Mouse (Mus musculus): ENCODE measurements at regions not wholly inside any gene's neighbourhood (a gene's known extent, or its start where the extent isn't known, plus 50 kb on each side); places are given as distances from the start of the nearest gene placed in this dataset.
A peak's percentile ranks its signal among the peaks of the same experiment; 100 is the strongest.

- H3K36me3 ChIP-seq (ENCODE audit: control insufficient read depth, insufficient read depth, low read length): no peaks in the 10 kb centered on the region
- no peak for TF ChIP-seq CTCF (IDR thresholded peaks at IDR 0.05; ENCODE audit: control insufficient read depth, insufficient read depth, insufficient replicate concordance, low read depth, low read length)
- no peak for TF ChIP-seq POLR2A (IDR thresholded peaks at IDR 0.05; ENCODE audit: control insufficient read depth, low read depth, low read length)
- H3K27ac ChIP-seq (ENCODE audit: control insufficient read depth, insufficient read depth, low read depth, low read length): no peak overlapping the region
- H3K4me3 ChIP-seq (ENCODE audit: control insufficient read depth, low read depth, low read length): no peak overlapping the region
- H3K27me3 ChIP-seq (ENCODE audit: control insufficient read depth, insufficient read depth, low read length): no peaks in the 10 kb centered on the region
- H3K4me1 ChIP-seq (ENCODE audit: control insufficient read depth, insufficient read depth, low read length): no peaks in the 10 kb centered on the region
Measured at GRCm38 (mm10) chr4:34308921-34309563, 241.7 kb upstream of the Akirin2 start.

GRCm38 (mm10) chr4:34310061-34310642 lies 240.6 kb upstream of the Akirin2 start:
- no peak for TF ChIP-seq CTCF (IDR thresholded peaks at IDR 0.05; ENCODE audit: control insufficient read depth, insufficient read depth, insufficient replicate concordance, low read depth, low read length)
- no peak for TF ChIP-seq POLR2A (IDR thresholded peaks at IDR 0.05; ENCODE audit: control insufficient read depth, low read depth, low read length)
- no peak overlapping the region for H3K27ac ChIP-seq (ENCODE audit: control insufficient read depth, insufficient read depth, low read depth, low read length)
- H3K27me3 ChIP-seq (ENCODE audit: control insufficient read depth, insufficient read depth, low read length): no peaks in the 10 kb centered on the region
- H3K4me1 ChIP-seq (ENCODE audit: control insufficient read depth, insufficient read depth, low read length): no peaks in the 10 kb centered on the region
- no peaks in the 10 kb centered on the region for H3K36me3 ChIP-seq (ENCODE audit: control insufficient read depth, insufficient read depth, low read length)
- no peak overlapping the region for H3K4me3 ChIP-seq (ENCODE audit: control insufficient read depth, low read depth, low read length)

DNA sequence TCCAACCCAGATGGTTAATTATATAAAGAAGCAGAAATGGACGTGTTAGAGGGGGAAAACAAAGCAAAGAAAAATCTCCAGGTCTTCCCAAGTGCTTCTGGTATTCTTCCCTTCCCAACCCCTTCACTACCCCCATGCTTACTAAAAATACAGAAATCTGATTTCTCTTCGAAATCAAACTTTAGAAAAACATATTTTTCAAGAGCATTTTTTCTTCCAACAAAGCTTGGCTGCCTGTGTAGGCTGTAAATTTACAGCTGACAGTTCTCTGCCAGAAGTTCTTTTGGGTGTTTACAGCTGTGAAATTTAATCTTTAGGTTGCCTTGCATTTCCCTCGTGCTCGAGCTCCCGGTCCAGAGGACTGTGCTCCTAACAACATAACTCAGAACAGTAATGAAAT lies 234.9 kb upstream of the Akirin2 start:
- no peaks in the 10 kb centered on the region for H3K36me3 ChIP-seq (ENCODE audit: control insufficient read depth, insufficient read depth, low read length)
- no peaks in the 10 kb centered on the region for H3K27me3 ChIP-seq (ENCODE audit: control insufficient read depth, insufficient read depth, low read length)
- 0 out of 2 replicates have a peak overlapping the region, but pooled peaks have one; percentile 8 for H3K27ac ChIP-seq (ENCODE audit: control insufficient read depth, insufficient read depth, low read depth, low read length)
- no peak overlapping the region for H3K4me3 ChIP-seq (ENCODE audit: control insufficient read depth, low read depth, low read length)
- TF ChIP-seq CTCF (IDR thresholded peaks at IDR 0.05; ENCODE audit: control insufficient read depth, insufficient read depth, insufficient replicate concordance, low read depth, low read length): no peak
- no peak for TF ChIP-seq POLR2A (IDR thresholded peaks at IDR 0.05; ENCODE audit: control insufficient read depth, low read depth, low read length)
- no peaks in the 10 kb centered on the region for H3K4me1 ChIP-seq (ENCODE audit: control insufficient read depth, insufficient read depth, low read length)

DNA sequence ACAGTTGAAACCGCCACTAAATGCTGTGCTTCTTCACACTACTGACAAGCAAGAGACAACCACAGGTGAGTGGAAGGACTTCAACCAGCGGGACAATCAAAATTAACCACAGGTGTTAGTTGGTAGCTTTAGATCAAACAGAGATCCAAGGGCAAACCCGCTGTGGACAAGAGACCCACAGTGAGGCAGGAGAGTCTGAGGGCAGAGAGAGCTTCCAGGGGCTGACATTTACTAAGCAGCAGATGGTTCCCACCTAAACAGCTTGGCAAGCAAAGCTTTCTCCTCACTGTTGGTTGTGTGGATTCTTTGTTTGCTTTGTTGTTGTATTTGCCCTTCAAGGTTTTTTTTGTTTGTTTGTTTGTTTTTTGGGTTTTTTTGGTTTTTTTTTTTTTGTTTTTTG lies 227.9 kb upstream of the Akirin2 start:
- no peak overlapping the region for H3K4me3 ChIP-seq (ENCODE audit: control insufficient read depth, low read depth, low read length)
- H3K4me1 ChIP-seq (ENCODE audit: control insufficient read depth, insufficient read depth, low read length): no peaks in the 10 kb centered on the region
- TF ChIP-seq POLR2A (IDR thresholded peaks at IDR 0.05; ENCODE audit: control insufficient read depth, low read depth, low read length): no peak
- no peak for TF ChIP-seq CTCF (IDR thresholded peaks at IDR 0.05; ENCODE audit: control insufficient read depth, insufficient read depth, insufficient replicate concordance, low read depth, low read length)
- no peaks in the 10 kb centered on the region for H3K27me3 ChIP-seq (ENCODE audit: control insufficient read depth, insufficient read depth, low read length)
- no peak overlapping the region for H3K27ac ChIP-seq (ENCODE audit: control insufficient read depth, insufficient read depth, low read depth, low read length)
- H3K36me3 ChIP-seq (ENCODE audit: control insufficient read depth, insufficient read depth, low read length): no peaks in the 10 kb centered on the region

- H3K36me3 ChIP-seq (ENCODE audit: control insufficient read depth, insufficient read depth, low read length): no peaks in the 10 kb centered on the region
- TF ChIP-seq POLR2A (IDR thresholded peaks at IDR 0.05; ENCODE audit: control insufficient read depth, low read depth, low read length) (no peak), CTCF (IDR thresholded peaks at IDR 0.05; ENCODE audit: control insufficient read depth, insufficient read depth, insufficient replicate concordance, low read depth, low read length) (no peak)
- H3K27me3 ChIP-seq (ENCODE audit: control insufficient read depth, insufficient read depth, low read length): no peaks in the 10 kb centered on the region
- H3K4me3 ChIP-seq (ENCODE audit: control insufficient read depth, low read depth, low read length): no peak overlapping the region; the same call in 1 of the 2 replicates
- H3K27ac ChIP-seq (ENCODE audit: control insufficient read depth, insufficient read depth, low read depth, low read length): no peak overlapping the region
- H3K4me1 ChIP-seq (ENCODE audit: control insufficient read depth, insufficient read depth, low read length): peaks cover 2% of the 10 kb centered on the region; the same call in 1 of the 2 replicates
Measured at GRCm38 (mm10) chr4:34328151-34328785, 222.5 kb upstream of the Akirin2 start.

DNA sequence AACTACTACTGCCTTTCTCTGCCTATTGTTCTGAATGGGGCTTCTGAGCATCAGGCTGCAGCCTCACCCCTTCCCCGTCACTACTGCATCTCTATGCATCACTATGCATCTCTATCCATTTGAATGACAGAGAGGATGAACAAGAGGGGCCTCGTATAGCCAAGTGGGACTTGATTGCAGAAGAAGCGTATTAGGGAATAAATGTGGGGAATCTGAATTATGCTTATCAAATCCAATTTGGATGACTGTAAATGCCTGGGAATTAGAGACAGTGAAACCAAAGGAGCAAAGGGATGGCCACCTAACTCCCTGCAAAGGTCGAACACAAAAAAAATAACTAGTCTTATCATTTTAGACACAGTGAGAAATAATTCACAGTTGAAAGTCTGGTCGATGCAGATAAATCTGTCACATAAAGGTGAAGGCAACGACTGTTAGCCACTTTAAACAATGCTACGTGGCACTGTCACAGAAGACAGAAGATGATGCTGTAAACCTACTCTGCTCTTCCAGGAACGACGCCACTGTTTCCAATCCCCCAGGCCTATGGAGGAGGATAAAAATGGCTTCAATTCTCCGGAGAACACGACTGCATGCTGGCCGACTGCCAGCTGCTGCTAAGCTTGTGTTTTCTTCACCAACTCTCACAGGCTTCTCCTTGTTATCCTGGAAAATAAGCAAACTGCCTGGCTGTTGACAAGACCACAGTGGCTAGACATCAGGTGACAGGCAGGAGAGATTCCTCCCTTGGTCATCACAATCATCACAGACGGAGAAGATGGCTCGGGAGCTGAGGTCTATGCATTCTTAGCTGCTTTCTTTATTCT lies 213.6 kb upstream of the Akirin2 start:
- H3K4me3 ChIP-seq (ENCODE audit: control insufficient read depth, low read depth, low read length): no peak overlapping the region

DNA sequence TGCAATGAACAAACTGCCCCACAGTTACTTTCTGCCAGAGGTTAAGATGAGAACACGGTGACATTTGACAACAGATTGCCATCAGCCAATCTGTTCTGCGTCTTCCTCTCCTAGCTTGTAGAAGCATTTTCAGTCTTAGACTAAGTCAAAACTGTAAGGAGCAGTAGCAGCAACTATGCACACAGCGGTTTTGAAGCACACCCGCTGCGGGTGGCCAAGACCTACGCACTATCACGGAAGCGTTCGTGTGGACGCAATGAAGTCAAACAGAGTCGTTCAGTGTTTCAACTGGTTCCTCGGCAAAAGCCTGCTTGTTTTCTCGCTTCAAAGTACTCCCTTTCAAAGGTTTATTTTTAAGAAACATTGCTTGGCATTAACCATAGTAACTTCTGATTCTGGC lies 212.9 kb upstream of the Akirin2 start:
- Histone ChIP-seq H3K4me3 (ENCODE audit: control insufficient read depth, low read depth, low read length) (no peak overlapping the region), H3K4me1 (ENCODE audit: control insufficient read depth, insufficient read depth, low read length) (no peaks in the 10 kb centered on the region), H3K27ac (ENCODE audit: control insufficient read depth, insufficient read depth, low read depth, low read length) (no peak overlapping the region), H3K36me3 (ENCODE audit: control insufficient read depth, insufficient read depth, low read length) (no peaks in the 10 kb centered on the region), H3K27me3 (ENCODE audit: control insufficient read depth, insufficient read depth, low read length) (no peaks in the 10 kb centered on the region)
- TF ChIP-seq CTCF (IDR thresholded peaks at IDR 0.05; ENCODE audit: control insufficient read depth, insufficient read depth, insufficient replicate concordance, low read depth, low read length): no peak
- TF ChIP-seq POLR2A (IDR thresholded peaks at IDR 0.05; ENCODE audit: control insufficient read depth, low read depth, low read length): no peak

More for the DNA sequence above, 213.6 kb upstream of the Akirin2 start:
- TF ChIP-seq POLR2A (IDR thresholded peaks at IDR 0.05; ENCODE audit: control insufficient read depth, low read depth, low read length): no peak
- no peak for TF ChIP-seq CTCF (IDR thresholded peaks at IDR 0.05; ENCODE audit: control insufficient read depth, insufficient read depth, insufficient replicate concordance, low read depth, low read length)
- Histone ChIP-seq H3K4me1 (ENCODE audit: control insufficient read depth, insufficient read depth, low read length) (no peaks in the 10 kb centered on the region), H3K27ac (ENCODE audit: control insufficient read depth, insufficient read depth, low read depth, low read length) (no peak overlapping the region), H3K27me3 (ENCODE audit: control insufficient read depth, insufficient read depth, low read length) (no peaks in the 10 kb centered on the region), H3K36me3 (ENCODE audit: control insufficient read depth, insufficient read depth, low read length) (no peaks in the 10 kb centered on the region)

Data from testis, adult 2 months (tissue).